Mouse (Mus musculus) brown adipose tissue, adult 24 weeks (tissue): ENCODE data around the gene Nek5. TPM values are rescaled to one million over a fixed set of nuclear protein-coding genes. Genes with fewer than 3 reads are reported as not detected.

ENCODE experiments used
- H3K27ac ChIP-seq: fragments of 200-500 bp; replicated peaks from 2 replicates; pipeline ENCODE4 v1.5.1; 2012; ENCODE audit warnings: low read depth, mild to moderate bottlenecking, low read length
- H3K4me1 ChIP-seq: fragments of 200-500 bp; 2 replicates; pipeline ENCODE4 v1.6.1; 2012; ENCODE audit warnings: low read length, mixed read lengths; ENCODE audit not compliant: control insufficient read depth, insufficient read depth, insufficient read length
- H3K4me3 ChIP-seq: fragments of 200-500 bp; 2 replicates; pipeline ENCODE4 v1.5.1; 2012; ENCODE audit warnings: low read depth, mild to moderate bottlenecking, low read length, moderate library complexity; ENCODE audit not compliant: insufficient read depth
- polyA plus RNA-seq: library from polyadenylated mRNA; stranded (reverse); fragments of >200 nt; gene quantifications from 2 replicates; pipeline ENCODE4 v1.2.4, GENCODE M21; 2012; ENCODE audit not compliant: missing spikeins, insufficient read depth, insufficient read length

Nek5 gene
- polyA plus RNA-seq = not detected in 2 replicates

GRCm38 (mm10) chr8:22124220-22125152 is at the start of gene Nek5:
TSS of gene Nek5 (minus strand) at chr8:22125053.
- H3K4me3 ChIP-seq = peak within 1 kb of the TSS; percentile 51

GRCm38 (mm10) chr8:22169167-22169566 is 44.3 kb upstream of the Nek5 start:
- Histone ChIP-seq H3K4me1 (no peaks in the 10 kb centered on the region), H3K4me3 (no peak overlapping the region), H3K27ac (no peak overlapping the region)

More at GRCm38 (mm10) chr8:22124220-22125152, at the start of gene Nek5:
- Histone ChIP-seq H3K4me1 (no peaks in the 10 kb centered on the region), H3K27ac (no peak within 1 kb of the TSS)

- H3K4me3 ChIP-seq = peak within 1 kb of the TSS; percentile 64
- H3K4me1 ChIP-seq = no peaks in the 10 kb centered on the region
- no peak within 1 kb of the TSS for H3K27ac ChIP-seq
These were observed 41.3 kb upstream of the Nek5 start, which contains the start of gene Nek3 for GRCm38 (mm10) chr8:22166080-22166603. TSS of gene Nek3 (minus strand) at chr8:22166435.

- Histone ChIP-seq H3K4me3 (peak overlapping the region; percentile 64), H3K4me1 (no peaks in the 10 kb centered on the region), H3K27ac (no peak overlapping the region)
These were observed 40.6 kb upstream of the Nek5 start for GRCm38 (mm10) chr8:22165251-22166079.

- Histone ChIP-seq H3K27ac (no peak overlapping the region), H3K4me3 (no peak overlapping the region), H3K4me1 (no peaks in the 10 kb centered on the region)
These were observed 39.6 kb upstream of the Nek5 start for GRCm38 (mm10) chr8:22164431-22164830.

- Histone ChIP-seq H3K4me3 (no peak overlapping the region), H3K4me1 (no peaks in the 10 kb centered on the region), H3K27ac (no peak overlapping the region)
These were observed 37.4 kb upstream of the Nek5 start for GRCm38 (mm10) chr8:22162206-22162605.

GRCm38 (mm10) chr8:22150345-22150663 is 25.5 kb upstream of the Nek5 start:
- H3K27ac ChIP-seq = no peak overlapping the region
- H3K4me1 ChIP-seq = no peaks in the 10 kb centered on the region
- H3K4me3 ChIP-seq = no peak overlapping the region

- Histone ChIP-seq H3K27ac (no peak overlapping the region), H3K4me1 (no peaks in the 10 kb centered on the region), H3K4me3 (no peak overlapping the region)
These were observed 24.9 kb upstream of the Nek5 start for GRCm38 (mm10) chr8:22149643-22150344.

GRCm38 (mm10) chr8:22148367-22148740 is 23.5 kb upstream of the Nek5 start:
- Histone ChIP-seq H3K27ac (no peak overlapping the region), H3K4me1 (no peaks in the 10 kb centered on the region), H3K4me3 (no peak overlapping the region)

GRCm38 (mm10) chr8:22147706-22148366 is 23.0 kb upstream of the Nek5 start:
- H3K4me3 ChIP-seq = no peak overlapping the region
- no peaks in the 10 kb centered on the region for H3K4me1 ChIP-seq
- no peak overlapping the region for H3K27ac ChIP-seq

GRCm38 (mm10) chr8:22145831-22146230 is 21.0 kb upstream of the Nek5 start:
- no peaks in the 10 kb centered on the region for H3K4me1 ChIP-seq
- no peak overlapping the region for H3K27ac ChIP-seq
- no peak overlapping the region for H3K4me3 ChIP-seq

GRCm38 (mm10) chr8:22143764-22144491 is 19.1 kb upstream of the Nek5 start:
- Histone ChIP-seq H3K4me3 (no peak overlapping the region), H3K4me1 (no peaks in the 10 kb centered on the region), H3K27ac (no peak overlapping the region)

GRCm38 (mm10) chr8:22142592-22142991 is 17.7 kb upstream of the Nek5 start:
- no peaks in the 10 kb centered on the region for H3K4me1 ChIP-seq
- no peak overlapping the region for H3K27ac ChIP-seq

More at GRCm38 (mm10) chr8:22142592-22142991, 17.7 kb upstream of the Nek5 start:
- H3K4me3 ChIP-seq = no peak overlapping the region
